Mouse (Mus musculus): ENCODE results near the gene Cx3cr1.

- TF ChIP-seq POLR2A (IDR thresholded peaks at IDR 0.05; ENCODE audit: insufficient read length, low read depth) = no peak
- TF ChIP-seq TCF12 (IDR thresholded peaks at IDR 0.05; ENCODE audit: insufficient read depth, poor library complexity, severe bottlenecking) = no peak
- TF ChIP-seq MYOD1 (IDR thresholded peaks at IDR 0.05; ENCODE audit: control insufficient read depth in 1 of 3, insufficient read length in 2 of 3, low read depth in 2 of 3) = no peak
Measured at GRCm38 (mm10) chr9:119964206-119964605, 105.5 kb downstream of the Cx3cr1 start.
